Mouse (Mus musculus) lung, postnatal 0 days (tissue): Measurements from ENCODE around the gene Cdk6.

ENCODE experiments used
- CTCF ChIP-seq: IDR thresholded peaks from 2 replicates; pipeline ENCODE4 v1.5.1; 2016; ENCODE audit warnings: antibody characterized with exemption, mild to moderate bottlenecking
- EP300 ChIP-seq: IDR thresholded peaks from 2 replicates; pipeline ENCODE4 v1.6.1; 2016; ENCODE audit warnings: antibody characterized with exemption, mild to moderate bottlenecking, control low read depth

DNA sequence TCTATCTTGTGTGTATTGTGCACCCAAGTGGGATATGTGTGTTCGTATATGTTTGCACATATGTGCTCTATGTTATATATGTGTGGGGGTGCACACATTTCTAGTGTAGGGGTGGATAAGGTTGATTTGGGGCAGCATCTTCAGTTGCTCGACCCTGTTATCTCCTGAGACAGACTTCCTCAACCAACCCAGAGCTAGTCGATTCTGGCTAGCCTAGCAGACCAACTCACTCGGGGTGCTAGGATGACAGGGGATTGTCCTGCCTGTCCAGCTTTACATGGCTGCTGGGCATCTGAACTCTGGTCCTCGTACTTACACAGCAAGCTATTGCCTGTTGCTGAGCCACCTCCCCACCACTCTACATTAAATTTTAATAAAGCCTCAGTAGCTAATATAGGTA lies 13.0 kb downstream of the Cdk6 start:
- TF ChIP-seq CTCF (no peak), EP300 (no peak)
